Mouse (Mus musculus) brain, embryonic 14.5 days (tissue): ENCODE measurements at regions not wholly inside any gene's neighbourhood (a gene's known extent, or its start where the extent isn't known, plus 50 kb on each side); places are given as distances from the start of the nearest gene placed in this dataset.

Experiments used
- CTCF ChIP-seq: fragments of 200-500 bp; IDR thresholded peaks from 2 replicates; pipeline ENCODE4 v1.5.1; 2012; ENCODE audit warnings: inconsistent platforms, mild to moderate bottlenecking, moderate library complexity, borderline replicate concordance; ENCODE audit not compliant: insufficient read depth, insufficient read length; ENCODE audit errors: extremely low read depth
- POLR2A ChIP-seq: fragments of 200-500 bp; IDR thresholded peaks from 2 replicates; pipeline ENCODE4 v1.6.1; 2012; ENCODE audit warnings: mild to moderate bottlenecking, inconsistent platforms, borderline replicate concordance; ENCODE audit not compliant: poor library complexity, insufficient read depth, insufficient read length, severe bottlenecking; ENCODE audit errors: extremely low read depth

DNA sequence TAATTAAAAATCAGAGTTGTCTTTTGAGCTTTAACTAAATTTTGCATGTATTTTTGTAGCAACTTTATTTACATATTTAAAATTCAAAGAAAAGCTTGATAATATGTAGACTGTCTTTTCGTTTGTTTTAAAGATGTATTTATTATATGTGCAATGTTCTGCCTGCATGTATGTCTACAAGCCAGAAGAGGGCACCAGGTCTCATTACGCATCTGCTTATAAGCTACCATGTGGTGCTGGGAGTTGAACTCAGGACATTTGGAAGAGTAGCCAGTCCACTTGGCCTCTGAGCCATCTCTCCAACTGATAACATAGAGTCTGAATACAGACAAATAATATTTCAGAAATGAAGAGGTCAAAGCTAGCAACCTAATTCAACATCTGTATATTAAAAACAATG lies 1211.4 kb downstream of the 9330182O14Rik start:
- TF ChIP-seq CTCF = no peak
- no peak for TF ChIP-seq POLR2A
